In genomic region chr5:28679761-28680160, GRCm38 (mm10) we compare ENCODE assay signal across 12 mouse cellular contexts.
DNase-seq lines count a peak whose midpoint lies in the region; ATAC-seq lines count a peak whose summit lies in the region.
"Had no signal": no experiment of that assay in that cellular context is flagged by ENCODE, and none has a peak within 500 bp of the region (broad histone marks: within the 10 kb centered on the region; RNA-seq: fewer than 3 reads in every experiment).

No protein-coding gene starts in this region.

- no peak overlapping the region for H3K9ac ChIP-seq in forebrain, embryonic 13.5 days
- no peak overlapping the region for H3K9ac ChIP-seq in midbrain, embryonic 14.5 days (replicated peaks; ENCODE audit: low read length)
- H3K9ac ChIP-seq in midbrain, embryonic 11.5 days (ENCODE audit: low read length) = no peak overlapping the region
- no peak overlapping the region for H3K9ac ChIP-seq in embryonic facial prominence, embryonic 14.5 days (ENCODE audit: low read depth, low read length)
- H3K9ac ChIP-seq: liver, embryonic 13.5 days had no signal

- peaks cover 20% of the 10 kb centered on the region for H3K4me1 ChIP-seq in forebrain, embryonic 13.5 days
- H3K4me1 ChIP-seq in forebrain, embryonic 10.5 days = peaks cover 10% of the 10 kb centered on the region; the same call in 1 of the 2 replicates
- no peaks in the 10 kb centered on the region for H3K4me1 ChIP-seq in midbrain, embryonic 14.5 days (ENCODE audit: control insufficient read depth, insufficient read depth, low read length)
- H3K4me1 ChIP-seq in midbrain, embryonic 11.5 days (ENCODE audit: control insufficient read depth, insufficient read depth, low read length) = no peaks in the 10 kb centered on the region
- no peaks in the 10 kb centered on the region for H3K4me1 ChIP-seq in embryonic facial prominence, embryonic 14.5 days (ENCODE audit: control insufficient read depth, insufficient read depth, low read length)
- H3K4me1 ChIP-seq: liver, embryonic 13.5 days had no signal

- H3K36me3 ChIP-seq in forebrain, embryonic 13.5 days (ENCODE audit: poor library complexity, severe bottlenecking) = no peaks in the 10 kb centered on the region
- H3K36me3 ChIP-seq in forebrain, embryonic 10.5 days (replicated peaks) = no peaks in the 10 kb centered on the region
- H3K36me3 ChIP-seq in midbrain, embryonic 14.5 days (ENCODE audit: control insufficient read depth, insufficient read depth, low read length) = no peaks in the 10 kb centered on the region
- no peaks in the 10 kb centered on the region for H3K36me3 ChIP-seq in midbrain, embryonic 11.5 days (ENCODE audit: control insufficient read depth, insufficient read depth, low read length)
- no peaks in the 10 kb centered on the region for H3K36me3 ChIP-seq in embryonic facial prominence, embryonic 14.5 days (ENCODE audit: control insufficient read depth, insufficient read depth, low read length)
- H3K36me3 ChIP-seq: liver, embryonic 13.5 days had no signal

- H3K4me3 ChIP-seq in forebrain, embryonic 13.5 days = no peak overlapping the region
- H3K4me3 ChIP-seq in forebrain, embryonic 10.5 days = no peak overlapping the region
- H3K4me3 ChIP-seq in midbrain, embryonic 14.5 days (replicated peaks; ENCODE audit: low read depth, low read length) = no peak overlapping the region
- H3K4me3 ChIP-seq in midbrain, embryonic 11.5 days (ENCODE audit: low read depth, low read length) = no peak overlapping the region
- no peak overlapping the region for H3K4me3 ChIP-seq in embryonic facial prominence, embryonic 14.5 days (ENCODE audit: low read depth, low read length)
- H3K4me3 ChIP-seq: liver, embryonic 13.5 days had no signal

- WGBS in forebrain, embryonic 13.5 days = 66% methylated on average over 1 of the region's 1 CpGs
- 81% methylated on average over 1 of the region's 1 CpGs for whole genome bisulfite sequencing in forebrain, embryonic 10.5 days
- WGBS in midbrain, embryonic 14.5 days = 58% methylated on average over 1 of the region's 1 CpGs
- WGBS in midbrain, embryonic 11.5 days = 77% methylated on average over 1 of the region's 1 CpGs
- WGBS in embryonic facial prominence, embryonic 14.5 days = 74% methylated on average over 1 of the region's 1 CpGs

- ATAC-seq in forebrain, embryonic 13.5 days = 0 out of 2 replicates have a peak, but pooled peaks have one; percentile 59
- no peak for ATAC-seq in midbrain, embryonic 14.5 days (ENCODE audit: low FRiP score, low TSS enrichment)
- no peak for ATAC-seq in midbrain, embryonic 11.5 days (ENCODE audit: low FRiP score)
- ATAC-seq in embryonic facial prominence, embryonic 14.5 days (ENCODE audit: low read depth) = peak; percentile 33; the same call in 1 of the 2 replicates
- ATAC-seq: intestine, embryonic 16.5 days had no signal

- no peaks in the 10 kb centered on the region for H3K27me3 ChIP-seq in forebrain, embryonic 13.5 days
- H3K27me3 ChIP-seq in forebrain, embryonic 10.5 days (ENCODE audit: poor library complexity, severe bottlenecking) = no peaks in the 10 kb centered on the region
- H3K27me3 ChIP-seq in midbrain, embryonic 14.5 days (ENCODE audit: control insufficient read depth, insufficient read depth, low read length) = no peaks in the 10 kb centered on the region
- no peaks in the 10 kb centered on the region for H3K27me3 ChIP-seq in midbrain, embryonic 11.5 days (ENCODE audit: control insufficient read depth, insufficient read depth, low read length)
- no peaks in the 10 kb centered on the region for H3K27me3 ChIP-seq in embryonic facial prominence, embryonic 14.5 days (replicated peaks; ENCODE audit: control insufficient read depth, insufficient read depth, low read length)
- H3K27me3 ChIP-seq: liver, embryonic 13.5 days had no signal

- H3K4me2 ChIP-seq in forebrain, embryonic 13.5 days = no peak overlapping the region
- H3K4me2 ChIP-seq in midbrain, embryonic 14.5 days (ENCODE audit: low read length) = no peak overlapping the region
- no peak overlapping the region for H3K4me2 ChIP-seq in midbrain, embryonic 11.5 days
- no peak overlapping the region for H3K4me2 ChIP-seq in embryonic facial prominence, embryonic 14.5 days (ENCODE audit: low read depth, low read length)
- H3K4me2 ChIP-seq: liver, embryonic 13.5 days had no signal

- no peak overlapping the region for H3K27ac ChIP-seq in forebrain, embryonic 13.5 days
- H3K27ac ChIP-seq in forebrain, embryonic 10.5 days = no peak overlapping the region
- no peak overlapping the region for H3K27ac ChIP-seq in midbrain, embryonic 14.5 days (replicated peaks; ENCODE audit: low read depth, low read length)
- H3K27ac ChIP-seq in midbrain, embryonic 11.5 days (ENCODE audit: low read depth, low read length) = no peak overlapping the region
- no peak overlapping the region for H3K27ac ChIP-seq in embryonic facial prominence, embryonic 14.5 days (replicated peaks; ENCODE audit: low read depth, low read length)
- H3K27ac ChIP-seq: liver, embryonic 13.5 days had no signal

- H3K9me3 ChIP-seq in forebrain, embryonic 13.5 days (replicated peaks) = no peaks in the 10 kb centered on the region
- H3K9me3 ChIP-seq in forebrain, embryonic 10.5 days = no peaks in the 10 kb centered on the region
- H3K9me3 ChIP-seq in midbrain, embryonic 14.5 days (ENCODE audit: control insufficient read depth, low read length) = no peaks in the 10 kb centered on the region
- H3K9me3 ChIP-seq in midbrain, embryonic 11.5 days (ENCODE audit: control insufficient read depth, low read length) = no peaks in the 10 kb centered on the region
- H3K9me3 ChIP-seq in embryonic facial prominence, embryonic 14.5 days (ENCODE audit: control insufficient read depth, low read length) = no peaks in the 10 kb centered on the region
- H3K9me3 ChIP-seq: liver, embryonic 13.5 days had no signal

- no peak for DNase-seq in forebrain, embryonic 10.5 days (ENCODE audit: extremely low spot score, low spot score)
- peak; percentile 49 for DNase-seq in midbrain, embryonic 14.5 days
- DNase-seq in midbrain, embryonic 11.5 days (ENCODE audit: low spot score, missing footprints) = no peak
- no peak for DNase-seq in embryonic facial prominence, embryonic 14.5 days (ENCODE audit: low spot score)
- peak; percentile 12 for DNase-seq in retina, embryonic 14.5 days (ENCODE audit: low spot score)
- DNase-seq in ovary, postnatal 10 days (ENCODE audit: low spot score) = no peak
- DNase-seq in spleen, postnatal 10 days (ENCODE audit: low spot score in 2 of 2) = no peak
- DNase-seq: kidney, postnatal 25 days; liver, embryonic 13.5 days; lung, postnatal 36 days had no signal

Comparison
In these comparisons a context has a peak if more than half of its experiments do, and no peak if none do; other contexts are left out.
1. DNase-seq: peak in midbrain, embryonic 14.5 days (single experiment) and retina, embryonic 14.5 days (single experiment); none in forebrain, embryonic 10.5 days (single experiment), midbrain, embryonic 11.5 days (single experiment), embryonic facial prominence, embryonic 14.5 days (single experiment), ovary, postnatal 10 days (single experiment) and spleen, postnatal 10 days (0 of 2).
2. ATAC-seq: peak in forebrain, embryonic 13.5 days (single experiment) and embryonic facial prominence, embryonic 14.5 days (single experiment); none in midbrain, embryonic 14.5 days (single experiment) and midbrain, embryonic 11.5 days (single experiment).